Mouse (Mus musculus) liver, adult 2 months (tissue): ENCODE measurements around the gene Nck1. TPM values are rescaled to one million over a fixed set of nuclear protein-coding genes. Genes with fewer than 3 reads are reported as not detected.

Source experiments
- DNase-seq: peaks from one replicate; pipeline ENCODE4 v3.0.0-alpha.2; 2011; ENCODE audit warnings: low read depth, low spot score; ENCODE audit errors: extremely low read depth
- H3K27ac ChIP-seq: fragments of 200-500 bp; replicated peaks from 2 replicates; pipeline ENCODE4 v1.5.1; 2012; ENCODE audit warnings: low read depth, mild to moderate bottlenecking, control low read depth, inconsistent platforms, low read length; ENCODE audit not compliant: insufficient read depth
- H3K27me3 ChIP-seq: fragments of 200-500 bp; 2 replicates; pipeline ENCODE4 v1.6.1; 2012; ENCODE audit warnings: mild to moderate bottlenecking, moderate library complexity, low read length, inconsistent platforms; ENCODE audit not compliant: control insufficient read depth, insufficient read depth
- H3K36me3 ChIP-seq: fragments of 200-500 bp; 2 replicates; pipeline ENCODE4 v1.6.1; 2012; ENCODE audit warnings: low read length, inconsistent platforms; ENCODE audit not compliant: control insufficient read depth, insufficient read depth
- H3K4me1 ChIP-seq: fragments of 200-500 bp; 2 replicates; pipeline ENCODE4 v1.6.1; 2011; ENCODE audit warnings: low read length; ENCODE audit not compliant: control insufficient read depth, insufficient read depth
- H3K4me3 ChIP-seq: fragments of 200-500 bp; 2 replicates; pipeline ENCODE4 v1.5.1; 2011; ENCODE audit warnings: low read depth, mild to moderate bottlenecking, control low read depth, low read length, moderate library complexity; ENCODE audit not compliant: insufficient read depth
- H3K79me2 ChIP-seq: fragments of 200-500 bp; 2 replicates; pipeline ENCODE4 v1.6.1; 2012; ENCODE audit warnings: inconsistent platforms, mild to moderate bottlenecking, low read length, moderate library complexity; ENCODE audit not compliant: control insufficient read depth, insufficient read depth
- H3K9ac ChIP-seq: fragments of 200-500 bp; 2 replicates; pipeline ENCODE4 v1.6.1; 2012; ENCODE audit warnings: low read depth, mild to moderate bottlenecking, control low read depth, inconsistent platforms, low read length
- CTCF ChIP-seq: fragments of 200-500 bp; IDR thresholded peaks from 2 replicates; pipeline ENCODE4 v1.5.1; 2011; ENCODE audit warnings: low read depth, low read length, control low read depth
- POLR2A ChIP-seq: fragments of 200-500 bp; IDR thresholded peaks from 2 replicates; pipeline ENCODE4 v1.6.1; 2011; ENCODE audit warnings: low read length, control low read depth; ENCODE audit not compliant: insufficient read depth; ENCODE audit errors: extremely low read depth
- WGBS: fragments of 180-500 bp; shearing (Covaris S2); methylation state at CpG from one replicate; pipeline ENCODE4 v1.1.7; 2018; 5-methylcytosine and 5-hydroxymethylcytosine counted together
- polyA plus RNA-seq: library from polyadenylated mRNA; depleted of rRNA; stranded (reverse); fragments of >200 nt; gene quantifications from 2 replicates; pipeline ENCODE4 v1.2.3, GENCODE M21; 2012
- total RNA-seq: library from RNA; depleted of rRNA; stranded (reverse); fragments of >200 nt; gene quantifications from 2 replicates; pipeline ENCODE4 v1.2.3, GENCODE M21; 2014

Gene Nck1
- total and polyA plus RNA-seq, 2 experiments, result 2.6 to 17.0 TPM

GRCm38 (mm10) chr9:100580196-100580740 lies 34.3 kb upstream of the Nck1 start:
- no peaks in the 10 kb centered on the region for H3K36me3 ChIP-seq
- no peaks in the 10 kb centered on the region for H3K27me3 ChIP-seq
- no peak overlapping the region for H3K27ac ChIP-seq
- H3K79me2 ChIP-seq, result no peaks in the 10 kb centered on the region
- peak; percentile 41 for DNase-seq
- H3K4me1 ChIP-seq, result peaks cover 3% of the 10 kb centered on the region; the same call in 1 of the 2 replicates
- TF ChIP-seq CTCF (no peak), POLR2A (no peak)
- no peak overlapping the region for H3K4me3 ChIP-seq
- no peak overlapping the region for H3K9ac ChIP-seq
- 75% methylated on average over 20 of the region's 20 CpGs for WGBS

DNA sequence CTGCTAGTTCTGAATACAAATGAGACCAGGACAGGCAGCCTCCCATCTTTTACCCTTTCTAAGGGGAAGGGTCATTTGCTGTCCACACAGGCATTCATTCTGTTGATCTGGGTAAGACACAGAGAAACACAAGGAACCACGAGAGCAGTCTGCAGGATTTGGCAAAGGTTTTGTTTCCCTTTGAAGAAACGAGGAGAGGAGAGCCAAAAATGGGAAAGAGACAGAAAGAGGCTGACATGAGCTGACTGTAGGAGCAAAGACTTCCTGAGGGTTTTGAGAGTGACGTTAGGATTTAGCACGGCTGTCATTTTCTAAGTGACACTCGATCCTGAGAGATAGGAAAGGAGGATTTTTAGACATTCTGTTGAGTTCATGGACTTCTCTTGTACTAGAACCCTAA lies 28.0 kb upstream of the Nck1 start:
- H3K27me3 ChIP-seq, result no peaks in the 10 kb centered on the region
- no peak overlapping the region for H3K4me3 ChIP-seq
- DNase-seq, result no peak
- H3K27ac ChIP-seq, result no peak overlapping the region
- no peak for TF ChIP-seq POLR2A
- no peak for TF ChIP-seq CTCF
- 52% methylated on average over 5 of the region's 5 CpGs for WGBS
- no peaks in the 10 kb centered on the region for H3K36me3 ChIP-seq
- H3K79me2 ChIP-seq, result no peaks in the 10 kb centered on the region
- peaks cover 2% of the 10 kb centered on the region; the same call in 1 of the 2 replicates for H3K4me1 ChIP-seq
- no peak overlapping the region for H3K9ac ChIP-seq

DNA sequence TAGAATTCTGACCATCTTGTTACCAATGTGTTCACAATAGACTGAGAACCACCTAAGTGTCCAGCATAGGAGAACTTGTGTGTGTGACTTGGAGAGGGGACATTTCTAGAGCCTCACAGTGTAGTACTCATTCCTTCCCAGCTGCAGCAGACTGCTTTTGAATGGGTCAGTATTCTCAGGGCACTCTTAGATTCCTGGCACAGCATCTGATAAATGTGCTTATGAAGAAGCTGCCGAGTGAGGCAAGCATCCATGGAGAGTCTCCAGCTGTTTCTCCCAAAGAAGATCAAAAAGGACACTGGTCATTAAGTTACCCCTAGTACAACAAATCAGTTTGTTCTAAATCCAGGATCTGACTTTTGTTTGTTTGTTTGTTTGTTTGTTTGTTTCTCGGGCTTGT lies 27.4 kb upstream of the Nck1 start:
- Histone ChIP-seq H3K36me3 (no peaks in the 10 kb centered on the region), H3K79me2 (no peaks in the 10 kb centered on the region), H3K9ac (no peak overlapping the region), H3K4me3 (no peak overlapping the region), H3K27ac (no peak overlapping the region), H3K27me3 (no peaks in the 10 kb centered on the region), H3K4me1 (peaks cover 2% of the 10 kb centered on the region; the same call in 1 of the 2 replicates)
- TF ChIP-seq CTCF (no peak), POLR2A (no peak)
- WGBS, result 75% methylated on average over 2 of the region's 2 CpGs
- DNase-seq, result no peak

DNA sequence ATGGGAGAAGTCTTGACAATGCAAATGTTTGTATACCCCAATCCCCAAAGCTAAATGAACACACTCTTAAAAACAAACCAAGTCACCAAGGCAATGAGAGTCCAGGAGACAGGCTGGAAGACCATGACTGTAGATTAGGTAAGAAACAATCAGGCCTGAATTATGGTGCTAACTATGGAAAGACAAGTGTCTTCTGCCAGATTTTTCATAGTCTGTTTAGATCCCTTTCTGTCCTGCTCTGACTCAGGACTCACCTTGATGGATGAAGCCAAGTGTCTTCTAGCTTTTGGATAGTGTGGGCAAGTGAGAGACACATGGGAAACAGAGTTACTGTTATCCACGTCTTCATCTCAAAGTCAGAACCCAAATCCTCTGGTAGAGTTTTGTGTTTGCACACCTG lies 25.6 kb upstream of the Nck1 start:
- H3K4me1 ChIP-seq, result peaks cover 2% of the 10 kb centered on the region; the same call in 1 of the 2 replicates
- no peaks in the 10 kb centered on the region for H3K27me3 ChIP-seq
- WGBS, result 93% methylated on average over 1 of the region's 1 CpGs
- H3K36me3 ChIP-seq, result no peaks in the 10 kb centered on the region
- H3K9ac ChIP-seq, result no peak overlapping the region
- DNase-seq, result no peak
- no peak overlapping the region for H3K4me3 ChIP-seq
- no peak overlapping the region for H3K27ac ChIP-seq
- TF ChIP-seq CTCF (no peak), POLR2A (no peak)
- H3K79me2 ChIP-seq, result no peaks in the 10 kb centered on the region

- peak within 1 kb of the TSS; percentile 86 for H3K4me3 ChIP-seq
- peak within 1 kb of the TSS; percentile 72 for H3K9ac ChIP-seq
- no peak for DNase-seq
- peaks cover 2% of the 10 kb centered on the region; the same call in 1 of the 2 replicates for H3K4me1 ChIP-seq
- H3K36me3 ChIP-seq, result no peaks in the 10 kb centered on the region
- no peaks in the 10 kb centered on the region for H3K27me3 ChIP-seq
- WGBS, result under 1% methylated on average over 55 of the region's 55 CpGs
- no peak for TF ChIP-seq CTCF
- no peak for TF ChIP-seq POLR2A
- no peaks in the 10 kb centered on the region for H3K79me2 ChIP-seq
- H3K27ac ChIP-seq, result no peak within 1 kb of the TSS
Measured at GRCm38 (mm10) chr9:100570626-100571233, 24.8 kb upstream of the Nck1 start, which contains the start of gene Slc35g2. Gene Slc35g2 (minus strand): TSS chr9:100571090.
